Mouse (Mus musculus) lung, postnatal 0 days (tissue): ENCODE data around the gene Abhd12.

Experiments
- CTCF ChIP-seq: IDR thresholded peaks from 2 replicates; pipeline ENCODE4 v1.5.1; 2016; ENCODE audit warnings: antibody characterized with exemption, mild to moderate bottlenecking
- EP300 ChIP-seq: IDR thresholded peaks from 2 replicates; pipeline ENCODE4 v1.6.1; 2016; ENCODE audit warnings: antibody characterized with exemption, mild to moderate bottlenecking, control low read depth

GRCm38 (mm10) chr2:150895691-150896252, 8.8 kb downstream of the Abhd12 start:
- TF ChIP-seq EP300 (no peak), CTCF (no peak)
